Mouse (Mus musculus) adrenal gland, adult 8-10 months (tissue): ENCODE results near the gene Glud1. TPM values are rescaled to one million over a fixed set of nuclear protein-coding genes. Genes with fewer than 3 reads are reported as not detected.
A peak's percentile ranks its signal among the peaks of the same experiment; 100 is the strongest.

ENCODE experiments used
- DNase-seq: peaks from one replicate; pipeline ENCODE4 v3.0.0; 2022
- total RNA-seq, 4 experiments: library from RNA; stranded (reverse); gene quantifications; 2 replicates each; pipeline ENCODE4 v1.2.4; 2022

The Glud1 gene
- total RNA-seq = 100 to 1,000 TPM; 213 to 238 (median 225) TPM

DNA sequence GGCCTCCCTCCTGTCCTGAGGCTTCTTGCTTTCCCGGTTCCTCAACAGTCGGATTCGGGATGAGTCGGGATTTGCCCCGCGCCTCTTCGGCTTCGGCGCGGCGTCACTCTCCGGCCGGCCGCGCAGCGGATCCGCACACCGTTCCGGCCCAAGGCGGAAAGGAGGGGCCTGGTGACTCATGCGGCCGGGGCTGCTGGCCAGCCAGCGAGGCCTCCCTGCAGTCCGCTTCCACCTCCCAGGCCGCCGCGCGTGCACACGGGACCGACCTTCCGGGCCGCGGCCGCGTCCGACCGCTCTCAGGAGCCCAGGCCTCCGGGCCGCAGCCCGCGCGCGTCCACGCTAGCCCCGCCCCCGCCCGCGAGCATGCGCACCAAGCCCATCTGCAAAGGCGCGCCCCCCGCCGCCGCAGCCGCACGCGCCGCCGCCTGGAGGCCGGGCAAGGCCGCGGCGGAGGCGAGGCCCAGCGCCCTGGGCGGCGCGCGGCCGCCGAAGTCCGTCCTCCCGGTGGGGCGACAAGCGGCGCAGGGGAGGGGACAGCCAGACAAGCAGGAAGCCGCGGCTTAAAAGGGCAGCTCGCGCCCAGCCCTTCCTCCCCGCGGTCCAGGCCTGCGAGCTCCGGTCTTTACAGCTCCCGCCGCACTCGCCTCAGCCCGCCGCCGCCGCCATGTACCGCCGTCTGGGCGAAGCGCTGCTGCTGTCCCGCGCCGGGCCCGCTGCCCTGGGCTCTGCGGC is at the start of gene Glud1, which contains the start of gene Shld2:
TSS of gene Glud1 (plus strand) at position 494 of the 732 bp plus-strand sequence.
TSS of gene Shld2 (minus strand) at position 260 of the 732 bp plus-strand sequence.
- peak; percentile 94 for DNase-seq

DNA sequence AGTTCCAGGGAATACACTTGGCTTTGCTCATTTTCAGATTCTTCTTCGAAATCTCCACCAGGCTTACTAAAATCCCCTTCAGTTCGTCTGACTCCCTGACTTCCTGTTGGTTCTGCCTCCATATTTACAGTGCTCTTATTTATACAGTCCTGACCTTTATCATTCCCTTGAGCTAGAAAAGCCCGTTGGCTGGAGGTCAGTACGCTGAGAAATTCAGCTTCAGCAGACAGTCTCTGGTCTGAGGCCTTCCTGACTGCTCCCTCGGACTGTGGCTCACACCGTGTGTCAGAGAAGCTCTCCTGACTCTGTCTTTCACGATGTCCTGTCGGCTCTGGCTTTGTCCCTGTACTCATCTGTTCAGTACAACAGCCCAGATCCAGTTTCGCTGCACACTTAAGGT is 42.5 kb upstream of the Glud1 start:
- no peak for DNase-seq

DNA sequence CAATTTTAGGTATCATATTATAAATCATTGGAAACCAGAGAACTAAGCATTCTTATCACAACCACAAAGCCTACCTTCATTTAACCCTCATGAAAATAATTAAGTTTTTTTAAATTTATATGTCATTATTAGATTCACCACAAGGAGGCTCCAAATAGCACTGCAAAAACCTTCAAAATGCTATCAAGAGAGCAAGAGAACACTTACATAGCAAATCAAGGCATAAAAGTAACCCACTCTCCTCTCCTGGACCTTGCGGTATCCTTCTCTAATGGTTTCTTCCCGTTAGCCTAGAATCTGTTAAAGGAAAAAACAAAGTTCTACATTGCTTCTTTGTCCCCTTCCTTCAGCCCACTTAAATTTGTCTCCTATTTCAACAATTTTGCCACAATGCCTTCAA is 37.2 kb upstream of the Glud1 start:
- DNase-seq = no peak

DNA sequence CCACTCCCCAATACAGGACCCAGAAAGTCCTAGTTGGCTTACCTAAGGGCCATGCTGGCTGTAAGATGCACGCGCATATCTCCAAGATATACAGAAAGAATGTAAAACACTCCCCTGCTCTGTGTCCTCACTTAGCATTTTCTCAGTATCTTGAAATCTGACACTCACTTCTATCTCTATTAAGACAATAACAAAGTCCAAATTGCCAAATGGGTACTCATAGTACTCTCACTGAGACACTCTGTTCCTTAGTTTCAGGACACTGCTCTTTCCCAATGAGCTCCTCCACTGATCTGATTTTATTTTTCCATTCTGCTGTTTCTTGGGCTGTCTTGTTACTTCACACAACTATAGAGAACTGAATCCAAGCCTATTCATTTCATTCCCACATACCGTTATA is 36.4 kb upstream of the Glud1 start:
- DNase-seq = no peak

DNA sequence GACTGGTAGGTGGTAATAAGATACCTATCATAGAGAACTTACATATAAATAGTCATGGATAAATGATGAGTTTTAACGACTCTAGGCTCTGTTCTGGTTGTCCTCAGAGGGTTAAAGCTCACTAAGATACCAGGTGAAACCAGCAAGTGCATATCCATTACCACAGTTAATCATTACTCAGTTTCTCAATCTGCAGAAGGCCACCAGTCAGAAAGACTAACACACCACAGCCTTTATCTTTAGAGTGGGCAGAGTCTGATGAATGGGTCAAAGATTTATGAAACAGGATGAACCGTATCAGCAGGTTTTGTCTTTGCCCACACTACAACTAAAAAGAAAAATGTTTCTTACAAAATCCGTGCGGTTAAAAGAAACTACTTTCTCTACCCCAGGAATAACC is 35.3 kb upstream of the Glud1 start:
- DNase-seq = no peak

DNA sequence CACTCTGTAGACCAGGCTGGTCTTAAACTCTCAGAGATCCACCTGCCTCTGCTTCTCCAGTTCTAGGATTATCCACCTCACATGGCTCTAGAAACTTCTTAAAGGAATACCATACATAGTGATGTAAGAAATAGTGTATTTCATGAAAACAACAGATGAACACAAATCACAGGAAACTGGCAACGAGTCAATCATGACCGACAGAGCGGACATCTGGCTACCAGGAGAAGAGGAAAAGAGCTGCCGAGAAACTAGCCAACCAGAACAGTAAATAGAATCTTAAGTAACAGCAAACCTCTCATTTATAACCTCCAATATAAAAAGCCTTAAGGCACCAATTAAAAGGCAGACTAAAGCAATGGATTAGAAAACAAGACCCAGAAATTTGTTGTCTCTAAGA is 30.8 kb upstream of the Glud1 start:
- no peak for DNase-seq

DNA sequence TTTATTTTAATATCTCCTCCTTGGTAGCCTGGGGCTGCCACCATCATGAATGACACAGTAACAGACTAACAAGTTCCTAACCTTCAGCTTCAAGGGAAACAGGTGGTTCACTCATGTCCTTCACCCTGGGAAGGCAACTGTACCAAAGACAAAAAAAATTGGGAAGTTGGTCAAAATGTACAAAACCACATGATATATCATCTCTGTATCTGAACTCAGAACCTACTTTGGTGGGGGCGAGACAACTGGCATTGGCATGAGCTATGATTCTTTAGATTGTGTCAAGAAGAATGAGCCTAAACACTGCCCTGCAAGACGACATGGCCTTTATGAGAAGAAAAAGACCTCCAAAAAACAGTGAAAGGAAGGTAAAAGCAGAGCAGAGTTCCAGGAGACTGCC is 29.7 kb upstream of the Glud1 start:
- no peak for DNase-seq

DNA sequence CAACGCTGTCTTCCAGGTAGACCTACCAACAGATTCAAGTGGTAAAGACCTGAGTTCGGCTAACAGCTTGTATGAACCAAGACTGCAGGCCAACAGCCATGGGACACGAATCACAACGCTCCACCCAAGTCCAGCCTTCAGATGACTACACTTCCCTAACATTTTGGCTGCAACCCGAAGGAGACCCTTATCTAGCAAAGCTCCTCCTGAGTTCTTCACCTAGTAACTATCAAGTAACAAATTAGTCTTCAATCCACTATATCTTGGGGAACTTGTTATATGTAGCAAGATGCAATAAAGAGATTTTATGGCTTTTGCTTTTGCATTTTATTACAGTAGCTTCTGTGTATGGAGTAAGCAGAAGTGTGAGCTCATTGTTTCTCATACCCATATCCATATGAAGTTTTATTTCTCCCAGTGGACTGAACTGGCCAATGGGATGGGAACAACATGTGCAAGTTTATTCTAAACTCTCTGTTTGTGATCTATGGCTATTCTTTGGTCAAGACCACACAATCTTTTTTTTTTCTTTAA is 28.7 kb upstream of the Glud1 start:
- DNase-seq = no peak

DNA sequence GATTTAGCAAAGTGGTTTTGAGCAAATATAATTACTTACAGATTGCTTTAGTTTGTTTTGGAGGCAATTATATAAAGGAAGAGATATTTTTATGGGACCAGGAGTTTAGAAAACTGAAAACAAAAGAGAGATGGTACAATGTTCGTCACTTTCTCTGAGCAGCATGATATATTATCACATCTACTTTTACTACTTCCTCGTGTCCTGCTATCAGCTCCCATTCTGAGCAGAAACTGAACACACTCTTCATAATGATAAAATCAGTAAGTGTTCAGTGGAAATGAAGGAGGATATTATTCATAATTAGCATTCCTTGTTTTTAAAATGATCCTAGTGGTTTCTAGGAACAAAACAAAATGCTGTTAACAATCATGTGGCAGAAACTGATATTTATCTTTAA is 22.1 kb upstream of the Glud1 start:
- DNase-seq = no peak

DNA sequence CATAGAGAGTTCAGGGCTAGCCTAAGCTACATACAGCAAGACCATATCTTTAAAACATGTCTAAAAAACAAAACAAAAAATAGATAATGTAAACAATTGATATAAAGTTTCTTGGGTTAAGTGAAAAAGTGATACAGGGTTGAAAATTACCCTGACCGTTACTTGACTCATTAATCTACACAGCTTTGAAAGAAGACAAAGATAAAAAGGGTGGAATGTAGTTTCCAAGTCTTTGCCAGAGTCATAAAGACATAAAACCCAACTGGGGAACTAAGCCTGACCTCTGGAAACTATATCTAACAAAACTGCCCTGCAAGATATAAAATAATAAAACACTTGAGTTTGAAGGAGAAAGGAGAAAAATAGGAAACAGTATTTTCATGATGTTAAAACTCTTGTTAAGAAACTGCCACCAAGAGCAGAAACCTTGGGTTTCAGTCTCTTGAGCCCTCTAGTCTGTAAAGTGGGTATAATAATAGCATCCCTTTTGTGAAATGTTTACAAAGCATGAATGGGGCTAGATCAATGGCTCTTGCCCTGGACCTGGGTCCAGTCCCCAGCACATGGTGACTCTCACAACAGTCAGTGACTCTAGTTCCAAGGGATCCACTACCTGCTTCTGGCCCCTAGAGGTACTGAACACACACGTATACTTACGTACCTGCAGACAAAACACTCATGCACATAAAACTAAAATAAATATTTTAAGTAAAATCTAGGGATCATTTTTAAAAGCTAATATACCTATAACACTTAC is 21.1 kb upstream of the Glud1 start:
- DNase-seq = no peak

DNA sequence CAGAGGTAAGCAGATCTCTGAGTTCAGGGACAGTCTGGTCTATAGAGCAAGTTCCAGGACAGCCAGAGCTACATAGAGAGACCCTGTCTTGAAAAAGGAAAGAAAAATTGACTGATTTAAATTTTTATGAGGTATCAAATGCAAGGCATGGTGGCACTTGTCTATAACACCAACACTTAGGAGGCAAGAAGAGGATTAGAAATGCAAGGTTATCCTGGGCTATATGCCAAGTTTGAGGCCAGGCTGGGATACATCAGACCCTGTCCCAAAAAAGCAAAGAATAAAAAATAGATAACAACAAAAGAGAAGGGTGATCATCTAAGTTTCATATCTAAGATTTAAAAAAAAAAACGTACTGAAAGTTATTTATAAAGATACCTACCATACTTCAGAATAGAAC is 20.3 kb upstream of the Glud1 start:
- DNase-seq = no peak

DNA sequence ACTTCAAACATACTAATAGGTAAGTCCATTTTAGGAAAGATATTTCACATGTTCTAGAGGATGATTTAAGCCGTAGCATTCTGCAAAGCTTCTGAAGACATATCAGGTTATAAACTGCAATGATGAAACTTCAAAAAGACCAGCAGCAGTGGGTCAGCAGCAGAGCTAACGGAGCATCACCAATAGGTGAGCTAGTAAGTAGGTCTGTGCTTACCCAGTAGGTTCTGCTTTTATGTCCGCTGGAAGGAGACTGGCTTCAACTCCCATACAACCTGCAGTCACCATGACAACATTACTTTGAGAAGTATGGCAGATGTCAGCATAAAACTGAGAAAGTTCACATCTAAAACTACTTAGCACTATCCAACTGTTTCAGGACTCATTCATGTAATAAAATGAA is 16.9 kb upstream of the Glud1 start:
- no peak for DNase-seq

DNA sequence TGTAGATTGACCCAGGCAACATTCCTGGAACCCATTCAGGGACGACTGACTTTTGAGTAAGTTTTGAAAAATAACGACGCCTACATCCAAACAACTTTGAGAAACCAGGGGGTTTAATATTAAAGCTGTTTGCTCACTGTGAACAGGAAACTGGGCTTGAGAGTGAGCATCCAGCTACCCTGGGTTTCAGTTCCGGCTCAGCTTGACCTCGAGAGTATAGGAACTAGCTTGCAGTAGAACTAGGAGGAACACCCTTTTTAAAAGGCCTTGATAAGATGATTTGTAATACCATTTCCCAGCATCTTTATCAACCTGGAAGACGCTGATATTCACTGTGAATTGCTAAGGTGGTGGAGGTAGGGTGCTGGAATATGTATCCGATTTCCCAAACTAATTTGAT is 14.2 kb upstream of the Glud1 start:
- no peak for DNase-seq

DNA sequence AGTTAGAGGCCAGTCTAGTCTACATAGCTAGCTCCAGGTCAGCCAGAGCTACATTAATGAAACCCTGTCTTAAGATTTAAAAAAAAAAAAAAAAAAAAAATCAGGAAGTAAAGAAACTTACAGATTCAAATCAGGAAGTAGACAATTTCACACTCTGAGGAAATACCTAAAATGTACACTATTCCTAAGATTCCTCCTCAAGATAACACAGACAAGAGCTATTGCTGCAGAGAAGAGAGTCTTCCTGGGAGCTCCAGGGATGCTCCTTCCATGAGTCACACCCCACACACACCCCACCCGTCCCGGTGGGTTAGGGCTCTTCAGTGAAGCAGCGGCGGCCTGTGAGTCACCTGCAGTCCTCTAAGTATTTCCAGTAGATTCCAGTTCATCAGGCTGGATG is 13.5 kb upstream of the Glud1 start:
- no peak for DNase-seq

DNA sequence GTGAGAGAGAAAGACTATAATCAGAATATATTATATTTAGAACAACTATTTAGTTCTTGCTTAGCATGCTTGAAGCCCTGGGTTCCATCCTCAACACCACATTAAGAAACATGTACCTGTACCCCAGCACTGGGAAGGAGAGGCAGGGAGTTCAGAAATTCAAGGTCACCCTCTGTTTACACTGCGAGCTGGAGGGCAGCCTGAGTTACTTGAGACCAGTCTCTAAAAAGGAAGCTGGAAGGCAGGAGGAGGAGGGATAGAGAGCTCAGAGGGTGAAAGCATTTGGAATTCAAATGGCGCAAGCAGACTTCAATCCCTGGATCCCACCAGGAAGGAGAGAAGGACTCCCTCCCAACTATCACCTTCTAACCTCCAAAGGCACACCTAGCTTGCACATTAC is 12.9 kb upstream of the Glud1 start:
- DNase-seq = no peak

DNA sequence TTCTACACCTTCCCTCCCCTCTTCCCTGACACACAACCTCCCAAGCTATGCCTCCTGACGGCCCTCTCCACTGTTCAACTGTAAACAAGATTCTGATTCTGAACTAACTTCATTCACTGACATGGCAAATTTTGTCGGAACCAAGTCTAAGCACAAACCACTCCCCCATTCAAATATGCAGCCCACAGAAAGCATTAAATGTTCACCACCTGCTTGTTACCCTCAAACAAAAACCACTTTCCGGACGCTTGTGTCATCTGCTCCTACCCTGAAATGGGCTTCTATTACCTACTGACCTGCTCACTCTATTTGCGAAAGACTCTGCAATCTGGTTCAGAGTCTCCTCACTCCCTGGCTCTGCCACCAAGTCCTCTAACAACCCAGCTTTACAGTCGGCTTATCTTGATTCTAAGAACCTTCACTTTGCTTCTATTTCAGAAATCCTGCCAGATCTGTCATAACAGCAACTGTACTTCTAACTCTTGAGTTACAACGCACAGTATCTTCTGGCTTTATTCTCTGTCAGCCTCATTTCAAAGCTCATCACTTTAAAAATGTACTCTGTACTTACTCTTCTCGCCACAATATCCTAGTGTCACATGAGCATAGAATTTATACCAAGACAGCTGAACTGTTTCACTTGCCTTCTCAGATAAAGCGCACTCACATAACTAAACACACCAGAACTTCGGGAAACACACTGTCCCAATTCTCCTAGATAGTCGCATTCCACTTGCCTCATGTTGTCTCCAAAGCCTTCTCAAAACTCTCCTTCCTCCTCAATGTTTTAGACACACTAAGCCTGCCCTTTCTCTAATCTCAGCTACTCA is 11.4 kb upstream of the Glud1 start:
- DNase-seq = no peak

DNA sequence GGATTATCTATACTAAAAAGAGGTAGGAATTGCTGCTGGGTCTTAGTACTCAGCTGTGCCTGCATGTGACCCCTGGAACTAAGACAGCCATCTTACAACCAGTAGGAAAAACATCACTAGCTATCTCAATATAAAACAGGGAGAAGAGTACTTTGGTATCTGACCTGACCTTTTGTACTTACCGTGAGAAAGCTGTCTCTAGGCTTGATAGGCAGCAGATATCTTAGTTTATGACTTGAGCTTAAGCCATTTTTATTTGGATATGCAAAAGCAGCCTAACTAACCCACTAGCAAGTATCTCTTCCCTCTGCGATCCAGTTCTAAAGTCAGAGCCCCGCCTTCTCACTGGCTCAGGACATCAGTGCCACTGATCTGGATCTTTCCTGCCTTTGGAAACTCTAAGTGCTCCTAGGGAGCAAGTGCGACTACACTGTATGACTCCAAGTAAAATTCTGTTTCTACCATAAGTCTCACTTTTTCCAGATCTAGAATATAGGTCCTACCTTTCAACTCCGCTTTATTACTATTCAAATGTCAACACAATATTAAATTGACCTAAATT is 7.8 kb upstream of the Glud1 start:
- DNase-seq = no peak

DNA sequence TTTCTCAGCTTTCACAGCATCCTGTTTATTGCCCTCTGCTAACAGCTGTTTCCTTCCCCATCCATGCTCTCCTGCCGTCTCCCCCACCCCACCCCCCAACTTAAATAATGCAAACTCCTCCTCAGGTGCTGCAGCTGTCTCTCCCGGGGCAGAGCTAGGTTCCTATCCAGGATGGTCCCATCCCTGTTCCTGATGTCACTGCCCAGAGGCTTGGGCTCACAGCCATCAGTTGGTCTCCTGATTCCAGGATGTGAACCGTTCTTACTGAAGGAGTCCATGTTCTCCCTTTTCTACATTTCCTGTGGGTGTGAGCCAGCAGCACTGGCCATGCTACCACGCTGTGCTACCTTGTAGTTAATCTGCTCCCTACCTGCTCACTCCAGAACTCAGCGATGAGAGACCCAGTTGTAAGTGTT is 7.3 kb upstream of the Glud1 start:
- no peak for DNase-seq

DNA sequence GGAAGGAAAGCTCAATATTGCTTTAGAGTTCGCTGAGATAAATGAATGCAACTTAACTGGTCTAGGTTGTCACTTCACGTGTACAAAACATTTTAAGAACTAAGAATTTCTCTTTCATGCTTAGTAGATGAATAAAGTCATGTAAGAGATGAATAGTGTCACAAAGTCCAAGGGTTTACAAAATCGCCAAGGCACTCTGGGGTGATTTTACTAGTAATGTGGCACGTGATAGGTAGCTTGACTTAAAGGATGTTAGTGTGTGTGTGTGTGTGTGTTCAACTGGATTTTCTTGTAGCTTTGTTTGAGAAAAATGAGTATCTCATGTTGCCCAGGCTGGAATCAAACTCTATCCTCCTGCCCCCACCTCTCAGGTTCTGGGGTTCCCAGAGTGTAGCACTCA is 1.3 kb upstream of the Glud1 start:
- DNase-seq = no peak

DNA sequence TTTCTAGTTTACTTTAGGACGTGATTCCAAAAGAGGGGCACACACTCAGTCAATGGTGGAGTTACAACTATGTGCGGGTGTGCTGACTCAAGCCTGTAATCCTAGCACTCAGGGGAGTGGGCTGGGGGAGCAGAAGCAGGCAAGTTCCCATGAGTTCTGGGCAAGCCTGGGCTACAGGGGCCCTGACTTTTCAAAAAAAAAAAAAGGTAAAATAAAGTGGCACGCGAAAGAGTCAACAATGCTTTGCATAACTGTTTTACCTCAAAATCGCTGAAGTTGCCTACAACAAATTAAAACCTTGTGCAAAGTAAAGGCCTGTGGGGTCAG is 657 bp upstream of the Glud1 start:
- no peak for DNase-seq

DNA sequence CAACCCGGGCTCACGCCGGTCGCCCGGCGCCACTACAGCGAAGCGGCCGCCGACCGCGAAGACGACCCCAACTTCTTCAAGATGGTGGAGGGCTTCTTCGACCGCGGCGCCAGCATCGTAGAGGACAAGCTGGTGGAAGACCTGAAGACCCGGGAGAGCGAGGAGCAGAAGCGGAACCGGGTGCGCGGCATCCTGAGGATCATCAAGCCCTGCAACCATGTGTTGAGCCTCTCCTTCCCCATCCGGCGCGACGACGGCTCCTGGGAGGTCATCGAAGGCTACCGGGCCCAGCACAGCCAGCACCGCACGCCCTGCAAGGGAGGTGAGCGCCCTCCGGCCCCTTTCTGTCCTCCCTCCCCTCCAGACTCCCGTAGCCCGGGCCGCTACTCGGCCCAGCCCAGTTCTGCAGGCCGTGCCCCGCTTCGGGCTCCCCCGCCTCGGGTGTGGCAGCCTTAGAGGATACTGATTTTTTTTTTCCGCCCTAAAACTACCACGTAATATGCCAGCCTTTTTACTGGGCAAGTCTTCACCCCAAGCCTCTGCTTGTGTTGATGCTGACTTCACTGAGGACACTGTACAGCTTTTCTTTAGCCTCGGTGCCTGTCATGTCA is 599 bp downstream of the Glud1 start:
- DNase-seq = peak; percentile 56

DNA sequence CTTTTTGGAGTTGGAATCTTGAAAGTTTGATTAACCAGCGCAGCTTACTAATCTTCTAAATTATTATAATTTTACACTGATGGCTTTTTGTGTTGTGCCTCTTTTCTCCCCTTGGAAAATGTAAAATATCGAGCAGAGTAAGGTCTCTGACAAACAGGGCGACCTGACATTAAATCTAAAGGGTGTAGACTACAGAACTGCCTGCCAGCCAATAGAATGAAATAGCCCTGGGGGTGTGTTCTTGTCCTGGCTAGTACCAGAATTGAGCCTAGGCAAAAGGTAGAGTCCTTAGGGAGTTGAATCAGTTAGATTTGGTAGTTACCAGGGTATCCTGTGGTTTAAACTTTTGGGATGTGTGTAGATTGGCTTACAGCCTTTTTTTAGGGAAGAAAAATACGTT is 1.2 kb downstream of the Glud1 start:
- no peak for DNase-seq
